Mouse (Mus musculus): ENCODE measurements around the gene Higd1c.

DNA sequence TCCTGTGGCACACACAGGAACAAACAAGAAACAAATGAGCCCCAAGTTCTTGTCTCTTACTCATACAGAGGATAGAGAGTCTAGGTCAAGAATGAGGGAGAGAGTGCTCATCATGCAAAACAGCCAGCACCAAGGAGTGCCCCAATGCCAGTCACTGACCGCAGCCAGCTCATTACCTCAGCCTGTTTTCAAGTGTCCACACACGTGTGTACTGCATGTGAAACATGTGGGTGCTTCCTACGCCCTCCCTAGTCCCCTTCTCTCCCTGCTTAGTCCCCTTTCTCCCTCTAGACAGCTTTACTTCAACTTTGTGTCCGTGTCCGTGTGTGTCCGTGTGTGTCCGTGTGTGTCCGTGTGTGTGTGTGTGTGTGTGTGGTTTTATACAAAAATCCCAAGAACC is 15.3 kb downstream of the Higd1c start:
- TF ChIP-seq CTCF (IDR thresholded peaks at IDR 0.05; ENCODE audit: control insufficient read depth, insufficient read depth, low read length) (no peak), POLR2A (IDR thresholded peaks at IDR 0.05; ENCODE audit: borderline replicate concordance, control insufficient read depth, low read depth, low read length) (no peak)
